Comparison of ENCODE assay signal across 8 mouse cellular contexts in the genomic region with DNA sequence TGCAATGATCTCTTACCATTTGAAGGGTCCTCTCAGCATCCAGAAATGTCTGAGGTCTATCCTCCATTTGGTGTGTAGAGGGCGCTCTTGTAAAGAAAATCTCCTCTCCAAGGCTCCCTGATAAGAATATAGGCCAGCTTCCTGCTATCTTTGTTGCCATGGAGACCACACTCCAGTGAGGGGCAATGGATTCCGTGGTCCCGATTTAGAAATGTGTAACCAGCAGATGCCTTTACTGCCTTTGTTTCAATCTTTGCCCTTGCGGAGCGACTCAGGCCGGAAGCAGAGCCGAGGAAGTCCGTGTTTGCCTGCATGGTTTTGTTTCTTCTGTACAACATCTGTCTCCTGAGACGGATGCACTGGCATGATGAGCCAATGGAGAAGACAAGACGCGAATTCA.
DNase-seq lines count a peak whose midpoint lies in the region; ATAC-seq lines count a peak whose summit lies in the region.

No protein-coding gene starts in this region.

- no peaks in the 10 kb centered on the region for H3K4me1 ChIP-seq in embryonic facial prominence, embryonic 12.5 days
- peaks cover 6% of the 10 kb centered on the region; the same call in 1 of the 2 replicates for H3K4me1 ChIP-seq in heart, embryonic 16.5 days (ENCODE audit: control insufficient read depth, insufficient read depth, low read length)
- H3K4me1 ChIP-seq in liver, embryonic 12.5 days: no peaks in the 10 kb centered on the region
- H3K4me1 ChIP-seq in neural tube, embryonic 15.5 days: peaks cover 18% of the 10 kb centered on the region

- no peaks in the 10 kb centered on the region for H3K36me3 ChIP-seq in embryonic facial prominence, embryonic 12.5 days
- H3K36me3 ChIP-seq in heart, embryonic 16.5 days (ENCODE audit: control insufficient read depth, insufficient read depth): no peaks in the 10 kb centered on the region
- no peaks in the 10 kb centered on the region for H3K36me3 ChIP-seq in liver, embryonic 12.5 days
- no peaks in the 10 kb centered on the region for H3K36me3 ChIP-seq in neural tube, embryonic 15.5 days

- WGBS in embryonic facial prominence, embryonic 12.5 days: 5% methylated on average over 11 of the region's 11 CpGs
- 3% methylated on average over 11 of the region's 11 CpGs for WGBS in heart, embryonic 16.5 days
- WGBS in liver, embryonic 12.5 days (ENCODE audit: insufficient replicate concordance): 8% methylated on average over 11 of the region's 11 CpGs
- WGBS in neural tube, embryonic 15.5 days: 2% methylated on average over 11 of the region's 11 CpGs

- peak overlapping the region; percentile 54 for H3K4me2 ChIP-seq in embryonic facial prominence, embryonic 12.5 days (replicated peaks)
- peak overlapping the region; percentile 68 for H3K4me2 ChIP-seq in heart, embryonic 16.5 days (ENCODE audit: low read depth, low read length)
- H3K4me2 ChIP-seq in liver, embryonic 12.5 days: peak overlapping the region; percentile 43
- H3K4me2 ChIP-seq in neural tube, embryonic 15.5 days: peak overlapping the region; percentile 57

- H3K27me3 ChIP-seq in embryonic facial prominence, embryonic 12.5 days: no peaks in the 10 kb centered on the region
- no peaks in the 10 kb centered on the region for H3K27me3 ChIP-seq in heart, embryonic 16.5 days (ENCODE audit: control insufficient read depth, insufficient read depth, low read length)
- H3K27me3 ChIP-seq in liver, embryonic 12.5 days (replicated peaks): no peaks in the 10 kb centered on the region; the same call in 1 of the 2 replicates
- no peaks in the 10 kb centered on the region for H3K27me3 ChIP-seq in neural tube, embryonic 15.5 days (replicated peaks)

- no peaks in the 10 kb centered on the region for H3K9me3 ChIP-seq in embryonic facial prominence, embryonic 12.5 days
- no peaks in the 10 kb centered on the region for H3K9me3 ChIP-seq in heart, embryonic 16.5 days (replicated peaks; ENCODE audit: control insufficient read depth, low read length)
- H3K9me3 ChIP-seq in liver, embryonic 12.5 days (replicated peaks): no peaks in the 10 kb centered on the region
- H3K9me3 ChIP-seq in neural tube, embryonic 15.5 days (replicated peaks): no peaks in the 10 kb centered on the region

- no peak overlapping the region for H3K27ac ChIP-seq in embryonic facial prominence, embryonic 12.5 days
- peak overlapping the region; percentile 83 for H3K27ac ChIP-seq in heart, embryonic 16.5 days (ENCODE audit: low read length)
- no peak overlapping the region for H3K27ac ChIP-seq in liver, embryonic 12.5 days
- peak overlapping the region; percentile 91 for H3K27ac ChIP-seq in neural tube, embryonic 15.5 days (replicated peaks)

- DNase-seq in 416B (ENCODE audit: low read depth): peak; percentile 18
- DNase-seq in adipocyte (ENCODE audit: low spot score): peak; percentile 46
- peak; percentile 46 for DNase-seq in kidney, postnatal 14 days
- DNase-seq in urinary bladder, postnatal 36 days (ENCODE audit: low spot score in 2 of 2): no peak

- ATAC-seq in embryonic facial prominence, embryonic 12.5 days (ENCODE audit: insufficient number of reproducible peaks, insufficient read depth, low FRiP score, low TSS enrichment): peak; percentile 77; the same call in 1 of the 2 replicates
- ATAC-seq in heart, embryonic 16.5 days (replicated peaks; ENCODE audit: extremely low read depth, insufficient read depth, low FRiP score): peak; percentile 92
- no peak for ATAC-seq in liver, embryonic 12.5 days
- ATAC-seq in neural tube, embryonic 15.5 days (ENCODE audit: low FRiP score): peak; percentile 93

- H3K4me3 ChIP-seq in embryonic facial prominence, embryonic 12.5 days: peak overlapping the region; percentile 31
- H3K4me3 ChIP-seq in heart, embryonic 16.5 days (ENCODE audit: low read length): peak overlapping the region; percentile 48
- no peak overlapping the region; the same call in 1 of the 2 replicates for H3K4me3 ChIP-seq in liver, embryonic 12.5 days
- H3K4me3 ChIP-seq in neural tube, embryonic 15.5 days (replicated peaks): peak overlapping the region; percentile 34

- H3K9ac ChIP-seq in embryonic facial prominence, embryonic 12.5 days: no peak overlapping the region
- H3K9ac ChIP-seq in heart, embryonic 16.5 days (ENCODE audit: low read length): peak overlapping the region; percentile 69
- no peak overlapping the region for H3K9ac ChIP-seq in liver, embryonic 12.5 days
- H3K9ac ChIP-seq in neural tube, embryonic 15.5 days (replicated peaks): 0 out of 2 replicates have a peak overlapping the region, but pooled peaks have one; percentile 36

Comparison
In these comparisons a context has a peak if more than half of its experiments do, and no peak if none do; other contexts are left out.
1. DNase-seq: peak in 416B (single experiment), adipocyte (single experiment) and kidney, postnatal 14 days (single experiment); none in urinary bladder, postnatal 36 days (0 of 2).
2. H3K27ac ChIP-seq: peak in heart, embryonic 16.5 days (single experiment) and neural tube, embryonic 15.5 days (single experiment); none in embryonic facial prominence, embryonic 12.5 days (single experiment) and liver, embryonic 12.5 days (single experiment).
3. H3K9ac ChIP-seq: peak in heart, embryonic 16.5 days (single experiment) and neural tube, embryonic 15.5 days (single experiment); none in embryonic facial prominence, embryonic 12.5 days (single experiment) and liver, embryonic 12.5 days (single experiment).
4. Peak in every context shown above with its lines, with median percentiles within 50 percentile points of each other: H3K4me2 ChIP-seq.